Mouse (Mus musculus): ENCODE measurements around the gene Crim1. TPM values are rescaled to one million over a fixed set of nuclear protein-coding genes. Genes with fewer than 3 reads are reported as not detected.

The Crim1 gene
- polyA plus RNA-seq, 1 experiment from 2014 or later: 11.8 TPM

GRCm38 (mm10) chr17:78199231-78199625 lies 820 bp upstream of the Crim1 start:
- Histone ChIP-seq H3K9me3 (no peaks in the 10 kb centered on the region), H3K27ac (no peak overlapping the region), H3K9ac (peak overlapping the region; percentile 90), H3K27me3 (replicated peaks) (0 out of 2 replicates have a peak, but pooled peaks cover 2% of the 10 kb centered on the region), H3K4me1 (peaks cover 15% of the 10 kb centered on the region), H3K4me3 (peak overlapping the region; percentile 94), H3K36me3 (no peaks in the 10 kb centered on the region), H3K4me2 (replicated peaks) (peak overlapping the region; percentile 98)
- WGBS: 7% methylated on average over 7 of the region's 7 CpGs
- ATAC-seq (ENCODE audit: low FRiP score, low read depth): no peak

DNA sequence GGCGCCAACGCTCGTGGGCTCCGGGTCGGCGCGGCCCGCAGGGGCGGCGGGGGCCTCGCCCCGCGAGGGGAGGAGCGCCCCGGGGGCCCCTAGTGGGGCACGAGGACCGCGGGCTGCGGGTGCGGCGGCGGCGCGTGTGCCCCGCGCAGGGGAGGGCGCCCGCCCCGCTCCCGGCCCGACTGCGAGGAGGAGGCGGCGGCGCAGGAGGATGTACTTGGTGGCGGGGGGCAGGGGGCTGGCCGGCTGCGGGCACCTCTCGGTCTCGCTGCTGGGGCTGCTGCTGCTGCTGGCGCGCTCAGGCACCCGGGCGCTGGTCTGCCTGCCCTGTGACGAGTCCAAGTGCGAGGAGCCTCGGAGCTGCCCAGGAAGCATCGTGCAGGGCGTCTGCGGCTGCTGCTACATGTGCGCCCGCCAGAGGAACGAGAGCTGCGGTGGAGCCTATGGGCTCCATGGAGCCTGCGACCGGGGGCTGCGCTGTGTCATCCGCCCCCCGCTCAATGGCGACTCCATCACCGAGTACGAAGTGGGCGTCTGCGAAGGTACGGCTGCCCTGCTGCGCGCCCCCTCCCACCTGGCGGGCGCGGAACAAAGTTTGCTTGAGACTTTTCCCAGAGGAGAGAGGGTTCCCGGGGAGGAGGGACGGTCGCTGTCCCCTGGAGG lies 643 bp downstream of the Crim1 start:
- H3K4me1 ChIP-seq: peaks cover 23% of the 10 kb centered on the region
- under 1% methylated on average over 47 of the region's 73 CpGs for WGBS
- H3K4me3 ChIP-seq: peak overlapping the region; percentile 94
- H3K27me3 ChIP-seq (replicated peaks): 0 out of 2 replicates have a peak, but pooled peaks cover 2% of the 10 kb centered on the region
- H3K9me3 ChIP-seq: no peaks in the 10 kb centered on the region
- peak; percentile 71 for ATAC-seq (ENCODE audit: low FRiP score, low read depth)
- H3K27ac ChIP-seq: peak overlapping the region; percentile 74
- H3K4me2 ChIP-seq (replicated peaks): peak overlapping the region; percentile 98
- H3K9ac ChIP-seq: peak overlapping the region; percentile 90
- no peaks in the 10 kb centered on the region for H3K36me3 ChIP-seq

- 0 out of 2 replicates have a peak, but pooled peaks cover 2% of the 10 kb centered on the region for H3K27me3 ChIP-seq (replicated peaks)
- under 1% methylated on average over 39 of the region's 39 CpGs for WGBS
- H3K9ac ChIP-seq: peak overlapping the region; percentile 90
- peak; percentile 60 for ATAC-seq (ENCODE audit: low FRiP score, low read depth)
- H3K4me2 ChIP-seq (replicated peaks): peak overlapping the region; percentile 98
- peak overlapping the region; percentile 94 for H3K4me3 ChIP-seq
- peaks cover 23% of the 10 kb centered on the region for H3K4me1 ChIP-seq
- H3K9me3 ChIP-seq: no peaks in the 10 kb centered on the region
- H3K36me3 ChIP-seq: no peaks in the 10 kb centered on the region
- peak overlapping the region; percentile 74; the same call in 1 of the 2 replicates for H3K27ac ChIP-seq
These were observed 1.4 kb downstream of the Crim1 start for GRCm38 (mm10) chr17:78201221-78202058.

- WGBS: 9% methylated on average over 5 of the region's 5 CpGs
- no peak overlapping the region for H3K27ac ChIP-seq
- no peak for ATAC-seq (ENCODE audit: low FRiP score, low read depth)
- peaks cover 23% of the 10 kb centered on the region for H3K4me1 ChIP-seq
- peak overlapping the region; percentile 90 for H3K9ac ChIP-seq
- H3K36me3 ChIP-seq: no peaks in the 10 kb centered on the region
- no peaks in the 10 kb centered on the region for H3K9me3 ChIP-seq
- H3K4me2 ChIP-seq (replicated peaks): peak overlapping the region; percentile 98
- peak overlapping the region; percentile 94 for H3K4me3 ChIP-seq
- H3K27me3 ChIP-seq (replicated peaks): 0 out of 2 replicates have a peak, but pooled peaks cover 2% of the 10 kb centered on the region
These were observed 2.2 kb downstream of the Crim1 start for GRCm38 (mm10) chr17:78202221-78202620.

- Histone ChIP-seq H3K9ac (peak overlapping the region; percentile 90; the same call in 1 of the 2 replicates), H3K27ac (no peak overlapping the region)
- whole genome bisulfite sequencing: 45% methylated on average over 3 of the region's 3 CpGs
These were observed 2.7 kb downstream of the Crim1 start for GRCm38 (mm10) chr17:78202756-78203155.

GRCm38 (mm10) chr17:78203478-78203877 lies 3.4 kb downstream of the Crim1 start:
- Histone ChIP-seq H3K4me1 (peaks cover 23% of the 10 kb centered on the region), H3K27ac (no peak overlapping the region), H3K9ac (no peak overlapping the region), H3K27me3 (replicated peaks) (0 out of 2 replicates have a peak, but pooled peaks cover under 1% of the 10 kb centered on the region), H3K9me3 (no peaks in the 10 kb centered on the region), H3K36me3 (no peaks in the 10 kb centered on the region), H3K4me3 (no peak overlapping the region), H3K4me2 (replicated peaks) (peak overlapping the region; percentile 98; the same call in 1 of the 2 replicates)
- ATAC-seq (ENCODE audit: low FRiP score, low read depth): no peak
- 57% methylated on average over 5 of the region's 5 CpGs for WGBS

More at GRCm38 (mm10) chr17:78202756-78203155, 2.7 kb downstream of the Crim1 start:
- ATAC-seq (ENCODE audit: low FRiP score, low read depth): no peak
- Histone ChIP-seq H3K36me3 (no peaks in the 10 kb centered on the region), H3K27me3 (replicated peaks) (0 out of 2 replicates have a peak, but pooled peaks cover 2% of the 10 kb centered on the region), H3K9me3 (no peaks in the 10 kb centered on the region), H3K4me3 (peak overlapping the region; percentile 94), H3K4me1 (peaks cover 23% of the 10 kb centered on the region), H3K4me2 (replicated peaks) (peak overlapping the region; percentile 98)

- WGBS: 47% methylated on average over 2 of the region's 2 CpGs
- no peaks in the 10 kb centered on the region for H3K36me3 ChIP-seq
- no peak overlapping the region for H3K9ac ChIP-seq
- no peak overlapping the region for H3K4me2 ChIP-seq (replicated peaks)
- H3K9me3 ChIP-seq: no peaks in the 10 kb centered on the region
- H3K4me3 ChIP-seq: no peak overlapping the region
- peaks cover 23% of the 10 kb centered on the region for H3K4me1 ChIP-seq
- no peak overlapping the region for H3K27ac ChIP-seq
- ATAC-seq (ENCODE audit: low FRiP score, low read depth): no peak
- no peaks in the 10 kb centered on the region for H3K27me3 ChIP-seq (replicated peaks)
These were observed 6.4 kb downstream of the Crim1 start for GRCm38 (mm10) chr17:78206421-78206820.

GRCm38 (mm10) chr17:78207246-78207645 lies 7.2 kb downstream of the Crim1 start:
- H3K27me3 ChIP-seq (replicated peaks): no peaks in the 10 kb centered on the region
- no peak overlapping the region for H3K4me3 ChIP-seq
- no peak overlapping the region for H3K4me2 ChIP-seq (replicated peaks)
- no peaks in the 10 kb centered on the region for H3K9me3 ChIP-seq
- no peak overlapping the region for H3K27ac ChIP-seq
- 87% methylated on average over 3 of the region's 3 CpGs for WGBS
- no peak overlapping the region for H3K9ac ChIP-seq
- peaks cover 16% of the 10 kb centered on the region for H3K4me1 ChIP-seq
- ATAC-seq (ENCODE audit: low FRiP score, low read depth): no peak
- no peaks in the 10 kb centered on the region for H3K36me3 ChIP-seq

GRCm38 (mm10) chr17:78208805-78209204 lies 8.8 kb downstream of the Crim1 start:
- WGBS: 76% methylated on average over 3 of the region's 3 CpGs
- Histone ChIP-seq H3K4me1 (peaks cover 16% of the 10 kb centered on the region), H3K4me2 (replicated peaks) (no peak overlapping the region), H3K36me3 (no peaks in the 10 kb centered on the region), H3K9ac (no peak overlapping the region), H3K9me3 (no peaks in the 10 kb centered on the region), H3K27ac (no peak overlapping the region), H3K4me3 (no peak overlapping the region), H3K27me3 (replicated peaks) (no peaks in the 10 kb centered on the region)
- ATAC-seq (ENCODE audit: low FRiP score, low read depth): no peak

- peaks cover 15% of the 10 kb centered on the region for H3K4me1 ChIP-seq
- no peaks in the 10 kb centered on the region for H3K27me3 ChIP-seq (replicated peaks)
- no peak for ATAC-seq (ENCODE audit: low FRiP score, low read depth)
- 92% methylated on average over 2 of the region's 2 CpGs for WGBS
- H3K27ac ChIP-seq: no peak overlapping the region
- H3K4me2 ChIP-seq (replicated peaks): no peak overlapping the region
- H3K4me3 ChIP-seq: no peak overlapping the region
- no peaks in the 10 kb centered on the region for H3K9me3 ChIP-seq
- no peaks in the 10 kb centered on the region for H3K36me3 ChIP-seq
- H3K9ac ChIP-seq: no peak overlapping the region
These were observed 9.6 kb downstream of the Crim1 start for GRCm38 (mm10) chr17:78209646-78210045.

DNA sequence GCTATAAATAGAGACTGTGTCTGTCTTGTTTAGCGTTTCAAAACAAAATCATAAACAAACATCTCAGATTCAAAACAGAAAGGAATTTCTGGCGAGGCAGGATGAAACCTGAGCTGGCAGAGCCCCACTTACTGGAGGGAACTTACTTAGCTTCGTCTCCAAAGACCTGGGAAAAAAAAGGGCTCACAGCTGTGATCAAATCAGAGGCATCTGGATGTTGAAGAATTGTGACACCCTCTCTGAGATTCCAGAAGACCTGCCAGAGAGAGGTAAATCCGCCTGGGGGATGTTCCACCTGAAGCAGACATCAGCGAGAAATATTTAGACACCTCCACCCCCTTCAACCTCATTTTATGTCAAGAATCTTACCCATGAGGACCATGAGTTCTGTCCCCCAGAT lies 11.8 kb downstream of the Crim1 start:
- Histone ChIP-seq H3K27ac (no peak overlapping the region), H3K4me3 (no peak overlapping the region), H3K4me2 (replicated peaks) (no peak overlapping the region), H3K9ac (no peak overlapping the region), H3K27me3 (replicated peaks) (no peaks in the 10 kb centered on the region), H3K36me3 (no peaks in the 10 kb centered on the region), H3K4me1 (peaks cover 12% of the 10 kb centered on the region; the same call in 1 of the 2 replicates), H3K9me3 (no peaks in the 10 kb centered on the region)
- 70% methylated on average over 5 of the region's 5 CpGs for WGBS
- no peak for ATAC-seq (ENCODE audit: low FRiP score, low read depth)

- no peak overlapping the region for H3K4me2 ChIP-seq (replicated peaks)
- no peak for ATAC-seq (ENCODE audit: low FRiP score, low read depth)
- H3K27ac ChIP-seq: no peak overlapping the region
- H3K9ac ChIP-seq: no peak overlapping the region
- H3K36me3 ChIP-seq: no peaks in the 10 kb centered on the region
- WGBS: 57% methylated on average over 6 of the region's 6 CpGs
- no peaks in the 10 kb centered on the region for H3K9me3 ChIP-seq
- no peaks in the 10 kb centered on the region for H3K27me3 ChIP-seq (replicated peaks)
- H3K4me3 ChIP-seq: no peak overlapping the region
- H3K4me1 ChIP-seq: peaks cover 12% of the 10 kb centered on the region; the same call in 1 of the 2 replicates
These were observed 13.1 kb downstream of the Crim1 start for GRCm38 (mm10) chr17:78213128-78213527.
